Mouse (Mus musculus): ENCODE data around the gene Slc38a9.

Slc38a9 gene

DNA sequence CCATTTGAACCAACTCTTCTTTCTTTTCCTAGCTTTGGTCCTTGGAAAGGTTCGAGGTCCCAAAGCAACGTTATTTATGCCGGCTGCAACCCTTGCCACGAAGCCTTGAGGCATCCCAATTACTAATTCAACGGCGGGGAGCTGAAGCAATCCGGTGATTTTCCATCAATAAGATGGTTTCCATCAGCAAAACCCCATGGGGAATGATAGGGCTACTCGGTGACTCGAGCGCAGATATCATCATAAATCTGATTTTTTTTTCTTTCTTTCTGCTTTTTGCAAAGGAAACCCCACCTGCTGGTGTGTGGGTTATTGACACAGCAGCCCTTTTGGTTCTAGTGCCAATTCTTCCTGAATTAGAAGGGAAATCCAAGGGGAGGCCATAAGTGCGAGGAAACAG lies 111.7 kb downstream of the Slc38a9 start:
- DNase-seq: no peak

DNA sequence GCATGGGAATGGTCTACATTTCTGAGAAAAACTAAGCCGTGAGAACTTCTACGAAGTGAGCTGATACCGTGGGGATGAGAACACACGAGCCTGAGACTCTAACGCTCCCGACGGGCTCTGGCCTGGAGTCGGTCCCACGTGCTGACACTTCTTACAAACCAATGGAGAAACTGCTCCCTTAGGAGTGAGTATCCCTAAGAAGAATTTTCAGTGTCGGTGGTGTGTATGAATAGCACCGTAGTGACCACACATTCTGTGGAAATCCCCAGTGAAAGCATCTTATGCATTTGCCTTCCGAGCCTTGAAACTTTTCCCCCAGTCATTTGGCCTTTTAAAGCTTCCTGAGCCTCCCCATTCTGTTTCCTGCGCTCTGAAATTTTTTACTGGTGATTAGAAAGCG lies 112.3 kb downstream of the Slc38a9 start:
- DNase-seq: no peak

DNA sequence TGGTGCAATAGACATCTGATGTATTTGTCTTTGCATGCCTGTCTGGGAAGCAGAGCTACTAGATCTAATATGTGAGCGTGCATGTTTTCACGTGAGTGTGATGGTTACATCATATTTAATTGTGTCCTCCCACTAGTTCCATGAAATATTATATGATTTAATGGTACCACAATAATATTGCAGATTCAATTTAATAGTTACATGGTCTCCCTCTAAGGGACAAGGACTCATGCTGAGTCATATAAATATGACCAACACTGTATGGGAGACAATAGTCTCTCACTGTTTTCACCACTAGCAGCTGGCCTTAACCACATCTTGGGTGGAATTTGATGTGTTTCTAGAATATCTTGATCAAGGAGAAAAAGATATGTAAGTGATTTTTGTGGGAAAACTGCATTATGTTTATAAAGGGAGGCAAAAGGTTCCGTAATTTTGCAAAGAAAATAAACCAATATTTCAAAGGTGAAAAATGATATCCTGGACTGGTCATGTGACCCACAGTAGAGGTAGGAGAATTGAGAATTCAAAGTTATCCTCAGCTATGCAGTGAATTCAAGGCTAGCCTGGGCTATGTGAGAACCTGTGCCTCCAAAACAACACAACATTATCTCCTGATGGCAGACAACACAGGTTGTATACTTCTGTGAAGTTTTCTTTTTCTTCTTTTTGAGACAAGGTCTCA lies 113.6 kb downstream of the Slc38a9 start:
- DNase-seq: no peak

DNA sequence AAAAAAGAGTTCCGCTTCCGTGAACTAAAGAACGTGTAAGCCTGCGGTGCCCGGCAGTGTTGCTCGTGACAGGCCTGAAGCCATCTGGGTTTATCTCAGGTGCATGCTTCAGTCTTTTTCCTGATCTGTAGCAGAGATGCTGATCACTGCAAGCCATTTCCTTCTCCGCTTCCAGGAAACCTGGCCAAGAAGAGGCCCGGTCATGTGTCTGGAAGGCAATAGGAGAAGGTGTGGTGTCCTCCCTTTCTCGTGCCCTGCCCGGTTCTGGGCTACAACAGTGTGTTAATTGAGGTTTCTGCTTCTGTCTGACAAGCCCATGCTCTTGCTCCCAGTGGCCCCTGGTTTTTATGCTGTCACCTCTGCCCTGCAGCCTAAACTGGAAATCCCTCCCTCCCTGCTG lies 115.3 kb downstream of the Slc38a9 start:
- no peak for DNase-seq

DNA sequence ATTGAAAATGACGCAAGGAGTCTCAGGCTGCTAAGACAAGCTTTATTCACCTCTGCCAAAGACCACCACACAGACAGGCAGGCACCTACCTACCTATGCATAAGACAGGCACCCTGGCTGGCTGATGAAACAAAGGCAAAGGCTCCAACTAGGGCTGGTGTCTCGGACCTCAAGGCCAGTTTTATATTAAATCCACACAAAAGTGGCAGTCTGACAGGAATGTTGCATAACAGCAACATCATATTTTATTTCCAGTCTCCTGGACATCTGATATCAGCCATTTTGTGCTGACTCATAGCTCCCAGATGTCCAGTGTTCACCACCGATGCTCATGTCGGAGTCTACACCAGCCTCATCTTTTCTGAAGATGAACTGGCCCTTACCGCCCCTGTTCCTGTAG lies 117.9 kb downstream of the Slc38a9 start:
- no peak for DNase-seq

DNA sequence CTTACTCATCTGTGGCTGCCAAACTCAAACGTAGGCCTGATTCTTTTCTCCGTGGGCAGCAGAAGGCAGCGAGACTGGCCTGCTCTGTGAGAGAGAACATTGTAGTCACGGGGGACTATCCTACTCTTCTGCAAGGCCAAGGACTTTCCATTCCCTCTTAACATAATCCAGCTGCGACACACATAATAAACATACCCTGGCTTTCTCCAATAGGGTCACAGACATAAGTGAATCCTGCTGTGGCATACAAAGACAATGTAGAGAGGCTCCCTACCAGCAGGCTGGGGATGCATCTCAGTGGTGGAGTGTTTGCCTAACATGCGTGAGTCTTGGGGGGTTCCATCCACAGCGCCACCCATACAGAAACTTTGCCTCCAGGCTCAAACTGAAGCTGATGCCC lies 124.8 kb downstream of the Slc38a9 start:
- no peak for DNase-seq

DNA sequence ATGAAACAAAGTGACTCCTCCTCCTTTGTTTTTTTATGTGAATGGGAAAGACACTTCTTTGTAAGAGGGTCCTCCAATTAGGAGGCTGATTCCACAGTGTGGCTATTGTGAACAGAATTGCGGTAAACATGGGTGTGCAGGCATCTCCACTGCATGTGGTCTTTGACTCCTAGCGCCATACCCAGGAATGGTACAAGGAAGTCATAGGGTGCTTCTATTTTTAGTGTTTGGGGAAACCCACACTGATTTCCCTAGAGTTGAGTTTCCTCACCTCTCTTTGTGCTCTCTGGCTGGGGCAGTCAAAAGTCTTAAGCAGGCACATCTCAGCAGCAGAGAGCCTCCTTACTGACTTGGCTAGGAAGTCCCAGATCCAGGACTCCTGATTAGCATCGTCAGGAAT lies 125.6 kb downstream of the Slc38a9 start:
- DNase-seq: no peak

DNA sequence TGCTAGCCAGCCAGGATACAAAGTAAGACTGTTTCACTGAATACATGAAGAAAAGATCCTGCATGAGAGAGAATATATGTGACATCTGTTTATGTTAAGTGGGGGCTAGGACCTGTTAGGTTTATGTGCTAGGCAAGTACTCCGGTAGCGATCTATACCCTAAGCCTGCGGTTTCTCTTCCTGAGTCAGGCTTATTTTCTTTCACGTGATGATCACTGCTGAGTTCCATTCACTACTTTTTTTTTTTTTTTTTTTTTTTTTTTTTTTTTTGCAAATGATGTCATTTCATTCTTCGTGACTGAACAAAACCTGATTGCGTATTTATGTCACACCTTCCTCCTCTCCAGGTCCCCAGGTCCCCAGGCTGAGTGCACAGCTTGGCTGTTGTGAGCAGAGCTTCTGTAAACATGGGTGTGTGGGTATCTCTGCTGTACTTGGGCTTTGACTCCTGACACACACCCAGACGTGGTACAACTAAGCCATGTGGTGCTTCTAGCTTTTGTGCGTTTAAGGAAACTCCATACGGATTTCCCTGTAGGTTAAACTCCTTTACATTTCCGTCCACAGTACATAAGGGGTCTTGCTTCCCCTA lies 126.5 kb downstream of the Slc38a9 start:
- DNase-seq: no peak

Measured in kidney, postnatal 14 days (tissue).